Mouse (Mus musculus): ENCODE measurements around the gene Prelid3b. TPM values are rescaled to one million over a fixed set of nuclear protein-coding genes. Genes with fewer than 3 reads are reported as not detected.

Gene Prelid3b
- polyA plus RNA-seq, 1 experiment from 2014 or later: 110 TPM

GRCm38 (mm10) chr2:174424301-174425085 lies 48.4 kb downstream of the Prelid3b start:
- H3K4me3 ChIP-seq (ENCODE audit: low read length): no peak overlapping the region
- 74% methylated on average over 11 of the region's 11 CpGs for WGBS
- ATAC-seq (ENCODE audit: low FRiP score, low TSS enrichment): peak; percentile 69
- H3K9me3 ChIP-seq (ENCODE audit: control insufficient read depth, low read length): no peaks in the 10 kb centered on the region
- peaks cover 91% of the 10 kb centered on the region for H3K36me3 ChIP-seq (ENCODE audit: control insufficient read depth, insufficient read depth, low read length)
- H3K27me3 ChIP-seq (ENCODE audit: control insufficient read depth, insufficient read depth, low read length): no peaks in the 10 kb centered on the region
- no peaks in the 10 kb centered on the region for H3K4me1 ChIP-seq (ENCODE audit: control insufficient read depth, insufficient read depth, low read length)
- no peak overlapping the region for H3K9ac ChIP-seq (ENCODE audit: low read depth, low read length)
- H3K27ac ChIP-seq (ENCODE audit: low read depth, low read length): no peak overlapping the region
- H3K4me2 ChIP-seq (replicated peaks; ENCODE audit: low read depth, low read length): no peak overlapping the region

DNA sequence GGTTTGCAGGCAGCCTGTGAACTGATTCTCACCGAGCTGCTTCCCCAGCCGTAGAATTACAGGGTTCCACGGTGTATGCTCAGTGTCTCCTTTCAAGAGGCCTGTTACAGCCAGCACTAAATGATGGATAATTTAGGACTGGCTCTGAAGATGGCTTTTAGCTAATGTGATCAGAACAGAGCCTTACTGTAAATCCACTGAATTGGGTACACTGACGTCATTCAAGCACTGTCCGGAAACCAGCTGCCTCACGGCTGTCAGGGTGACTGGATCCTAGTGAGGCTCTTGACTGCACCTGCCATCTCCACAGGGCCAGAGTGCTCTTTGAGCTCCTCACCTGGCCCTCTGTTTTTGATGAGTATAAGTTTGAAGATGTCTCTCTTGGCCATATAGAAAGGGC lies 51.8 kb downstream of the Prelid3b start:
- no peaks in the 10 kb centered on the region for H3K9me3 ChIP-seq (ENCODE audit: control insufficient read depth, low read length)
- 88% methylated on average over 6 of the region's 6 CpGs for WGBS
- H3K4me1 ChIP-seq (ENCODE audit: control insufficient read depth, insufficient read depth, low read length): peaks cover 6% of the 10 kb centered on the region
- no peaks in the 10 kb centered on the region for H3K27me3 ChIP-seq (ENCODE audit: control insufficient read depth, insufficient read depth, low read length)
- no peak for ATAC-seq (ENCODE audit: low FRiP score, low TSS enrichment)
- H3K36me3 ChIP-seq (ENCODE audit: control insufficient read depth, insufficient read depth, low read length): peaks cover 60% of the 10 kb centered on the region
- no peak overlapping the region for H3K27ac ChIP-seq (ENCODE audit: low read depth, low read length)
- H3K4me2 ChIP-seq (replicated peaks; ENCODE audit: low read depth, low read length): no peak overlapping the region
- H3K9ac ChIP-seq (ENCODE audit: low read depth, low read length): no peak overlapping the region
- no peak overlapping the region for H3K4me3 ChIP-seq (ENCODE audit: low read length)

GRCm38 (mm10) chr2:174415731-174416310 lies 57.1 kb downstream of the Prelid3b start, which contains the start of gene Nelfcd:
Nelfcd (plus strand) TSS chr2:174415804.
- H3K4me3 ChIP-seq (ENCODE audit: low read length): peak within 1 kb of the TSS; percentile 73
- peak within 1 kb of the TSS; percentile 24; the same call in 1 of the 2 replicates for H3K27ac ChIP-seq (ENCODE audit: low read depth, low read length)
- H3K27me3 ChIP-seq (ENCODE audit: control insufficient read depth, insufficient read depth, low read length): no peaks in the 10 kb centered on the region
- H3K9me3 ChIP-seq (ENCODE audit: control insufficient read depth, low read length): no peaks in the 10 kb centered on the region
- H3K4me1 ChIP-seq (ENCODE audit: control insufficient read depth, insufficient read depth, low read length): peaks cover 6% of the 10 kb centered on the region
- H3K4me2 ChIP-seq (replicated peaks; ENCODE audit: low read depth, low read length): peak within 1 kb of the TSS; percentile 74
- ATAC-seq (ENCODE audit: low FRiP score, low TSS enrichment): peak; percentile 96
- H3K9ac ChIP-seq (ENCODE audit: low read depth, low read length): peak within 1 kb of the TSS; percentile 80
- H3K36me3 ChIP-seq (ENCODE audit: control insufficient read depth, insufficient read depth, low read length): peaks cover 8% of the 10 kb centered on the region
- WGBS: 1% methylated on average over 40 of the region's 40 CpGs

Other genes with a start within 250 kb of the Prelid3b start
- gene Gnas, start 188.8 kb downstream of the Prelid3b start, polyA plus RNA-seq (2014; fragmentation: Nextera tagmentation; extraction: Ambion mirVana): 1,459 and 1,592 TPM in 2 replicates
- gene Gm20721, start 126.4 kb downstream of the Prelid3b start, polyA plus RNA-seq (2014; fragmentation: Nextera tagmentation; extraction: Ambion mirVana): 10.1 and 15.0 TPM in 2 replicates
- 96.8 and 139 TPM in 2 replicates for gene Nelfcd, start 57.3 kb downstream of the Prelid3b start, polyA plus RNA-seq (2014; fragmentation: Nextera tagmentation; extraction: Ambion mirVana)
- gene Ctsz, start 34.0 kb downstream of the Prelid3b start, polyA plus RNA-seq (2014; fragmentation: Nextera tagmentation; extraction: Ambion mirVana): 97.0 and 115 TPM in 2 replicates
- gene Tubb1, start 22.4 kb downstream of the Prelid3b start, polyA plus RNA-seq (2014; fragmentation: Nextera tagmentation; extraction: Ambion mirVana): 0.96 and 3.2 TPM in 2 replicates
- 829 and 1,167 TPM in 2 replicates for gene Atp5e, start 9.0 kb downstream of the Prelid3b start, polyA plus RNA-seq (2014; fragmentation: Nextera tagmentation; extraction: Ambion mirVana)
- gene Zfp831, start 170.5 kb upstream of the Prelid3b start, polyA plus RNA-seq (2014; fragmentation: Nextera tagmentation; extraction: Ambion mirVana): not detected in 2 replicates

Measured in kidney, embryonic 14.5 days (tissue).